Mouse (Mus musculus) heart, embryonic 16.5 days (tissue): ENCODE measurements at regions not wholly inside any gene's neighbourhood (a gene's known extent, or its start where the extent isn't known, plus 50 kb on each side); places are given as distances from the start of the nearest gene placed in this dataset.

ENCODE experiments used
- ATAC-seq: fragments of 200-750 bp; cut with Nextera tagmentation; replicated peaks from 2 replicates; pipeline ENCODE4 v1.8.0; 2017; ENCODE audit warnings: moderate number of reproducible peaks; ENCODE audit not compliant: insufficient read depth, low FRiP score; ENCODE audit errors: extremely low read depth
- H3K27ac ChIP-seq: fragments of 300-500 bp; sonication (generic); 2 replicates; pipeline ENCODE4 v1.5.1; 2014; ENCODE audit warnings: mild to moderate bottlenecking, low read length, control low read depth, moderate library complexity
- H3K27me3 ChIP-seq: fragments of 300-500 bp; sonication (generic); 2 replicates; pipeline ENCODE4 v1.6.1; 2014; ENCODE audit warnings: low read length, mixed read lengths; ENCODE audit not compliant: control insufficient read depth, insufficient read depth
- H3K36me3 ChIP-seq: fragments of 300-500 bp; sonication (generic); 2 replicates; pipeline ENCODE4 v1.6.1; 2014; ENCODE audit not compliant: control insufficient read depth, insufficient read depth
- H3K4me1 ChIP-seq: fragments of 300-500 bp; sonication (generic); 2 replicates; pipeline ENCODE4 v1.6.1; 2014; ENCODE audit warnings: low read length, mixed read lengths; ENCODE audit not compliant: control insufficient read depth, insufficient read depth
- H3K4me2 ChIP-seq: fragments of 300-500 bp; sonication (generic); 2 replicates; pipeline ENCODE4 v1.6.1; 2014; ENCODE audit warnings: low read depth, mild to moderate bottlenecking, control low read depth, low read length
- H3K4me3 ChIP-seq: fragments of 300-500 bp; sonication (generic); 2 replicates; pipeline ENCODE4 v1.5.1; 2014; ENCODE audit warnings: mild to moderate bottlenecking, control low read depth, low read length
- H3K9ac ChIP-seq: fragments of 300-500 bp; sonication (generic); 2 replicates; pipeline ENCODE4 v1.6.1; 2014; ENCODE audit warnings: low read length, control low read depth
- H3K9me3 ChIP-seq: fragments of 300-500 bp; sonication (generic); replicated peaks from 2 replicates; pipeline ENCODE4 v1.6.1; 2016; ENCODE audit warnings: low read length; ENCODE audit not compliant: control insufficient read depth
- WGBS: fragments of 180-500 bp; shearing (Covaris S2); extraction: QIAGEN DNeasy Blood & Tissue Kit; methylation state at CpG from one replicate; pipeline ENCODE4 v1.1.7; 2014; 5-methylcytosine and 5-hydroxymethylcytosine counted together

DNA sequence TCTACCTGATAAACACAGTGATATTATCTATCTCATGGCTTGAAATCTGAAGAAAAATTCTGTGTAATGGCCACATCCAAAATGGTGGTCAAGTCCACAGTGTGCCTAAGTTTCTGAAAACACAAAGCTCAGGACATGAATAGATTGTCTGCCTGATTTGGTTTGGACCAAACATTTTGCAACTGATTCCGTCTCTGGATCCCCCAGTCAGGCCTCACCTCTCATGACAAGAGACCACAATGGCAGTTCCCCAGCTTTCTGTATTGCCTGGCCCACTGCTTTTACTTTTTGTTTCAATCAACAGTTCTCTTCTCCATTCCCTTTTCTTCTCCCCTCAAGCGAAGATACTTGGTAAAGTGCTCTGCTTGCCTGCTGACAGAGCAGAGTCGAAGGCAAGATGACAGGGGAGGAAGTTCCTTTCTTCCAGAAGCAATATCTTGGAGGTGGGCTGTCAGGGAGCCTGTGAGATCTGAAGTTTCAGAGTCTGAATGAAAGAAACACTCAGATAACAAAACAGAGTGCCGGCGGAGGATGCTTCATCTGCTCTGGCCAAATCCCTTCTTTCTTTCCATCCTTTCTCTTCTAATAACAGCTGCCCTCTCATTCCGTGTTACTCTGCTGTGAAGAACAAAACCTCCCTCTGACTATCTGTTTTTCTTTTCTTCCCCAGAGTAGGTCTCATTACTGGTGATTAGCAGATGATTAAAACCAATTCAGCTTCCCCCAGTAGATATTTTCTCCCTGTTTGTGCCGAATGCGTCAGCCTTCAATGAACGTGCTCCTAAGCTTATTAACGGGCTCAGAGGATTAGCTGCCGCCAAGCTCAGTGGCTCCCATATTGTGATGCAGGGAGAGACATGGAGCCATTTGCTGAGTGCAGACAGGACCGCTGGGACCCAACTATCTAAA lies 360.7 kb downstream of the Tmem182 start:
- Histone ChIP-seq H3K9ac (no peak overlapping the region), H3K27me3 (no peaks in the 10 kb centered on the region), H3K27ac (no peak overlapping the region), H3K9me3 (no peaks in the 10 kb centered on the region), H3K36me3 (no peaks in the 10 kb centered on the region), H3K4me3 (no peak overlapping the region), H3K4me1 (no peaks in the 10 kb centered on the region), H3K4me2 (no peak overlapping the region)
- no peak for ATAC-seq
- WGBS: 36% methylated on average over 12 of the region's 12 CpGs

DNA sequence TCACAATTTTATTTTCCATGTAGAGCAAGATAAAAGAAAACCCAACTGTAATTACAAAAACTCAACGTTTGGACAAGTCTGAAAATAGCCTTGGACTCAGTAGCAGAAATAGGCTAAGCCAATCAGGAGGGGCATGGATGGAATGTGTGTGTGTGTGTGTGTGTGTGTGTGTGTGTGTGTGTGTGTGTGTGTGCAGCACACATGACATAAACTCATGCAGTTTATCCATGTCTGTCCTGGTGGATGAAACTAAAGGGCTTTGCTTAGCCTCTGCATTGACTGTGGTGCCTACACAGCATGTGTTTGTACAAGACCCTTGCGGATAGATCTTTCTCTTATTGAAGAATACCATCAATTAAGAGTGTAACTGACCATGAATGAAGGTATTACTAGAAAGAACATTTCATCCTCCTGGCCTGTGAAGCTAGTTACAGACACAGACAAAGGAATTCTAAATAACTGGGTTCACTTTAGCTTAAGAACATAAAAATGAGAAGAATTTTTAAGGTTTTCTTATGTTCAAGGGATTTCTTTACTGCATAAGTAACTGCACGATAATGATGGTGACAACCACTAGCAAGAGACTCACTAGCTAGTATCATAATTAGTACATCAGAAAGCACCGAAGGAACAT lies 361.5 kb downstream of the Tmem182 start:
- Histone ChIP-seq H3K4me3 (no peak overlapping the region), H3K27ac (no peak overlapping the region), H3K4me2 (no peak overlapping the region), H3K36me3 (no peaks in the 10 kb centered on the region), H3K9ac (no peak overlapping the region), H3K4me1 (no peaks in the 10 kb centered on the region), H3K27me3 (no peaks in the 10 kb centered on the region), H3K9me3 (no peaks in the 10 kb centered on the region)
- no peak for ATAC-seq
- WGBS: 66% methylated on average over 4 of the region's 4 CpGs

DNA sequence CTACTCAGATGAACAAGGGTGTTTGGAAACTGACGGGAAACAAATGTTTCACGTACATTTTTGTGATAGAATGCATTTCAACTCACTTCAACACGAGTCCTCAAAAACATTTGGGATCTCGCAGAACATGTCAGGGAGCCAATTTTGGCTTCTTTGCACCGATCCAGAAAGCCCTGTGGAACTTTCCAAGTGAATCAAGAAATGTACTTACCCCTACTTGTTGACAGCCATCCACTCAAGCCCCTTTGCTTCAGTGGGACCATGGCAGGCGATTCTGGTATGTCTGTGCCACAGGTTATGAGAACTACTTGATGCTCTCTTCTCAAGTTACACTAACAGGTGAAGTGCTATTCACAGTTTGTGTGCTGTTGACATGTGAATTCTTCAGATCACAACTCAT lies 381.6 kb downstream of the Tmem182 start:
- no peaks in the 10 kb centered on the region for H3K36me3 ChIP-seq
- no peaks in the 10 kb centered on the region for H3K27me3 ChIP-seq
- no peaks in the 10 kb centered on the region for H3K9me3 ChIP-seq
- no peaks in the 10 kb centered on the region for H3K4me1 ChIP-seq
- H3K4me3 ChIP-seq: no peak overlapping the region
- H3K27ac ChIP-seq: no peak overlapping the region
- H3K4me2 ChIP-seq: no peak overlapping the region
- no peak for ATAC-seq
- no peak overlapping the region for H3K9ac ChIP-seq
- WGBS: 47% methylated on average over 6 of the region's 6 CpGs

DNA sequence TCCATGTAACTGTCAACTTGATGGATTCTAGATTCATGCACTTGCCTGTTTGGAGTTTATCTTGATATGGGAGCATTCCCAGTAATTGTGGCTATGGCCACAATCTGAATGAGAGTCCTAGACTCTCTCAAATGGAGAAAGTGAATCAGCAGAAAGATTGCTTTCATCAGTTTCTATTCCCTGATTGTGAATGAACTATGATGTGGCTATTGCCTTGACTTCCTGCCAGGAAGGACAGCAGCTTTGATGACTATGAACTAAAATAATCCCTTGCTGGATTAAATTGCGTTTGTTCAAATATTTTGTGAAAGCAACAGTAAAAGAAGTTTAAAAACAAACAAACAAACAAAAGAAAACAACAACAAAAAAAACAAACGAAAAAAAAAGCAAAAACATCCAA lies 407.5 kb downstream of the Tmem182 start:
- H3K9ac ChIP-seq: no peak overlapping the region
- no peak overlapping the region for H3K4me2 ChIP-seq
- no peak overlapping the region for H3K27ac ChIP-seq
- no peaks in the 10 kb centered on the region for H3K36me3 ChIP-seq
- H3K9me3 ChIP-seq: no peaks in the 10 kb centered on the region
- ATAC-seq: no peak
- H3K27me3 ChIP-seq: no peaks in the 10 kb centered on the region
- H3K4me1 ChIP-seq: no peaks in the 10 kb centered on the region
- no peak overlapping the region for H3K4me3 ChIP-seq
- 61% methylated on average over 2 of the region's 2 CpGs for WGBS

DNA sequence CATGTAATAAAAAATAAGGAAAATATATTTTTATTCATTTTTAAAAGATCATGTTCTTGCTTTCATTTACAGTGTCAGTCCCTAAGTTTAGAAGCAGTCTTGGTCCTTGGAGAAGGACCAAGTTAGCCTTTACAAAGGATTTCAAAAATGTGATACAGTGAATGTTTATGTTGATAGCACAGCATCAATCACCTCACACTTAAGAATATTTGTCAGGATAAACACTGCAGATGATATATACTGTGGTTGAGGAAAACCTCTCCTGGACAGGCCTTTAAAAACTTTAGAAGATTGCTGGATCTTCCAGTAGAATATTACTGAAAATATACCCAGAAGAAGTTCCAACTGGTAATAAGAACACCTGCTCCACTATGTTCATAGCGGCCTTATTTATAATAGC lies 420.4 kb downstream of the Tmem182 start:
- no peak overlapping the region for H3K27ac ChIP-seq
- H3K4me2 ChIP-seq: no peak overlapping the region
- 81% methylated on average over 1 of the region's 1 CpGs for WGBS
- no peaks in the 10 kb centered on the region for H3K36me3 ChIP-seq
- no peak overlapping the region for H3K9ac ChIP-seq
- no peaks in the 10 kb centered on the region for H3K27me3 ChIP-seq
- H3K4me3 ChIP-seq: no peak overlapping the region
- ATAC-seq: no peak
- H3K9me3 ChIP-seq: no peaks in the 10 kb centered on the region
- no peaks in the 10 kb centered on the region for H3K4me1 ChIP-seq

DNA sequence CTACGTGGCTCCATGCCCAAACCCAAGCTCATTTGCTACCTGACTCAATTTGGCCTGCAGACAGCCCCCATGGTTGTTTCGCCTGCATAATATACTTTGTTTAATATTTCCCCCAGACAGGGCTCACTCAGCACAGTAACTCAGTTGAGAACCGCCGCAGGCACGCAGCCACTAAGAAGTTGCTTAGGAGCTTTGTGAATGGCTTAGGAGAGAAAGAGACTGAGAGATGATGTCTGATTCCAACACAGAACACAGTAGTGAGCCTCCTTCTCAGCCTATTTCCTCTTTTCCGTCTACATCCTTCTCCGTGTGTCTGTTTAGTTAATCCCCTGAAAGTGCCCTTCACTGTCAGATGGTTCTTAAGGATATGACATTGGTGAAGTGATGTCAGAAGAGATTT lies 429.9 kb downstream of the Tmem182 start:
- ATAC-seq: no peak
- no peak overlapping the region for H3K4me2 ChIP-seq
- no peak overlapping the region for H3K4me3 ChIP-seq
- H3K9ac ChIP-seq: no peak overlapping the region
- H3K27me3 ChIP-seq: no peaks in the 10 kb centered on the region
- no peaks in the 10 kb centered on the region for H3K36me3 ChIP-seq
- 77% methylated on average over 7 of the region's 7 CpGs for WGBS
- no peaks in the 10 kb centered on the region for H3K4me1 ChIP-seq
- no peak overlapping the region for H3K27ac ChIP-seq
- no peaks in the 10 kb centered on the region for H3K9me3 ChIP-seq

DNA sequence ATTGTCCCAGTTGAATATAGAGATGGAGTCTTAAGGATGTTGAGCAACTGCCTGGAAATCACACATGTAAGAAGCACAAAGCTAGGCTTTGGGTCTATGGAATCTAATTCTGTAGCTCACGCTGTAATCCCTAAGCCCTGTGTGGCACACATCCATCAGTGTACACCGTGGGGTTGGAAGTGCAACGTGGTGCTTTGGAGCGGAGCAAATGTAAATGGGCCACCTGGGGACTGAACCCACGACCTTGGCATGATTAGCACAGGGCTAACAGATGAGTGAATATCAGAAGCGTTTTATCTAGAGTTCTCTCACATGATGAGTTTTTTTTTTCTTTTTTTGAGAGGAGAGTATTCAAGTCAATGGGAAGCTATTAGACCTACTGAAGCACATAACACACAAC lies 437.6 kb downstream of the Tmem182 start:
- Histone ChIP-seq H3K9me3 (no peaks in the 10 kb centered on the region), H3K9ac (no peak overlapping the region), H3K4me1 (no peaks in the 10 kb centered on the region), H3K4me2 (no peak overlapping the region), H3K4me3 (no peak overlapping the region), H3K27me3 (no peaks in the 10 kb centered on the region), H3K27ac (no peak overlapping the region), H3K36me3 (no peaks in the 10 kb centered on the region)
- 77% methylated on average over 6 of the region's 6 CpGs for WGBS
- no peak for ATAC-seq

DNA sequence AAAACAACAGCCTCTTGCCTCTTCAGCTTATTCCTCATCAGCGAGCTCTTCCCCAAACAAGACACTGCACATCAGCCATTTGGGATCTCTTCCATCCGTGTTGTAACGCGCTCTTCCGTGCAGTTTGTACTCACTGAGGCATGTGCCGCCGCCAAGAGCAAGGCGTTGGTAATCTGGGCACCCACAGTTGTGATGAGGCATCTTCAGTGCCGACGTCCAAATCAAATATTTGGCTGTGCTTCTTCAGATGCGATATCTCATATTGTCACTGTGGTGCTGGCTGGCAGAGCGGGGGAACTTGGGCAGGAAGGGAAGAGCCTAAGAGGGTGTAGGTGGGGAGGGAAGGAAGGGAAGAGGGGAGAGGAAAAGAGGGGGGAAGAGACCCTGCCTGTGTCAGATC lies 439.2 kb downstream of the Tmem182 start:
- Histone ChIP-seq H3K4me2 (no peak overlapping the region), H3K9ac (no peak overlapping the region), H3K4me1 (no peaks in the 10 kb centered on the region), H3K27ac (no peak overlapping the region), H3K27me3 (no peaks in the 10 kb centered on the region), H3K36me3 (no peaks in the 10 kb centered on the region), H3K4me3 (no peak overlapping the region), H3K9me3 (no peaks in the 10 kb centered on the region)
- 90% methylated on average over 12 of the region's 12 CpGs for WGBS
- no peak for ATAC-seq

DNA sequence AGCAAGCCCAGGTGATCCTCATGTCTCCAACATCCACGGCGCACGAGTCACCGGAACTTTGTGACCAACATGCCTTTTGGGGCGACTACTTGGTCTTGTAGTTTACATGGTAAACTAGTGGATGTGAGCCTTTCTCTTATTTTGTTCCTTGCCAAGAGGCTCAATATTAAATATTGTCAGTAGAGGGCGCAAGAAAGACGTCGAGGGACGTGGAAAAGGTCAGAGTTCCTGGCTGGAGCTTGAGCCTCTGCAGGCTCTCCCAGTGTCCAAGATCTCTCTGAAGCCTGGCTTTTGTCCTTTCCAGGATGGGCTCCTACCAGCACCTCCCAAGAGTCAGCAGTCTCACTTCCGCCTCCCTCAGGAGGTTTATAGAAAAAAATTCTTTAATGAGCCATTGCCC lies 458.8 kb downstream of the Tmem182 start:
- no peak for ATAC-seq
- no peak overlapping the region for H3K9ac ChIP-seq
- no peak overlapping the region for H3K4me3 ChIP-seq
- H3K27ac ChIP-seq: no peak overlapping the region
- H3K9me3 ChIP-seq: no peaks in the 10 kb centered on the region
- H3K36me3 ChIP-seq: no peaks in the 10 kb centered on the region
- no peaks in the 10 kb centered on the region for H3K27me3 ChIP-seq
- no peak overlapping the region for H3K4me2 ChIP-seq
- no peaks in the 10 kb centered on the region for H3K4me1 ChIP-seq
- 29% methylated on average over 10 of the region's 10 CpGs for WGBS
